Mouse (Mus musculus) Patski (cell line): Measurements from ENCODE around the gene Samd4. TPM values are rescaled to one million over a fixed set of nuclear protein-coding genes. Genes with fewer than 3 reads are reported as not detected.
"Not testable (repeated sequence)": the region's sequence is repeated elsewhere in the genome, so short reads cannot be mapped to it uniquely, and the experiment has no call there.

Experiments used
- ATAC-seq: fragments of 100-300 bp; one replicate; pipeline ENCODE4 v1.8.0; 2021
- CTCF ChIA-PET: fragments of 350-600 bp; sonication (Branson Sonifier 250); formaldehyde crosslinking; loops from one replicate; lab custom pipeline; 2022; ENCODE audit warnings: inconsistent platforms; lab: Charles Lee
- POLR2A ChIA-PET: fragments of 350-600 bp; sonication (Branson Sonifier 250); formaldehyde crosslinking; loops from one replicate; lab custom pipeline; 2022; ENCODE audit warnings: antibody characterized with exemption, inconsistent platforms; lab: Charles Lee
- DNase-seq: peaks from one replicate; pipeline ENCODE4 v3.0.0-alpha.2; 2011; ENCODE audit warnings: low read depth, low spot score
- H3K27me3 ChIP-seq: fragments of 371-371 bp; one replicate; pipeline ENCODE4 v1.5.1; 2021
- CTCF ChIP-seq: fragments of 100-300 bp; IDR thresholded peaks from one replicate; pipeline ENCODE4 v1.5.1; 2021
- in situ Hi-C: fragments of 300-500 bp; cut with MboI; formaldehyde crosslinking; loops from 3 replicates; pipeline ENCODE4 v1.11.1; 2018; ENCODE audit warnings: low pct_unique_long_range_greater_than_20kb, mixed read lengths
- polyA plus RNA-seq: library from polyadenylated mRNA; unstranded; gene quantifications from one replicate; pipeline ENCODE4 v1.2.3, GENCODE M21; 2021

Samd4 gene
- polyA plus RNA-seq, 1 experiment from 2014 or later: 27.8 TPM

- in situ Hi-C loops: loop anchor here (5.0 kb wide), 1 partner anchor 206 kb away; the partner anchor contains the start of gene Samd4
- POLR2A ChIA-PET: no interaction called here
- DNase-seq (no peak), ATAC-seq (no peak)
- H3K27me3 ChIP-seq: no peaks in the 10 kb centered on the region
- CTCF ChIA-PET: interaction anchor here (1.9 to 5.5 kb wide), 3 partner anchors 53 to 208 kb away, joined by 5 to 90 read pairs (median 6); partner anchors contain the start of gene Samd4
- TF ChIP-seq CTCF: no peak
Observed at GRCm38 (mm10) chr14:47088339-47088738, 205.7 kb downstream of the Samd4 start.

GRCm38 (mm10) chr14:47089153-47089552, 206.5 kb downstream of the Samd4 start:
- in situ Hi-C loops: loop anchor here (5.0 kb wide), 1 partner anchor 207 kb away; the partner anchor contains the start of gene Samd4
- TF ChIP-seq CTCF: no peak
- POLR2A ChIA-PET: interaction anchor here (0.6 kb wide), 1 partner anchor 255 kb away, joined by 3 read pairs; no protein-coding TSS in a partner anchor
- DNase-seq: no peak
- no peak for ATAC-seq
- no peaks in the 10 kb centered on the region for H3K27me3 ChIP-seq
- CTCF ChIA-PET: no interaction called here

DNA sequence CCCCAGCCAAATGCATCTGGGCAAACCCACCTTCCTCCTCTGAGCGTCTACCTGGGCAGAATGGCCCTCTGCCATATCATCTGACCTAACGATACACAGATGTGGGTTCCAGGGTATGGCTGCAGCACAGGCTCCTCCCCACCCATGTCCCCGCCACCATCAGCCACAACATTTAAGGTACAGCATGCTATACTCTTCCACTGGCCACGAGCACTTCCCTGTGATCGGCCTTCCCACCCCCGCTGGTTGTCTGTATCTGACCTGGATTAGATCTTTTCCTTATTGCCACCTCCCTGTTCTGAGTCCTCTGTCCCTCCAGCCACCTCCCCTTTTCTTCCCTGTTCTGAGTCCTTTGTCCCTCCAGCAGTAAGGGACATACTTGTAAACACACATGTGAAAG, 209.3 kb downstream of the Samd4 start:
- no peaks in the 10 kb centered on the region for H3K27me3 ChIP-seq
- POLR2A ChIA-PET: interaction anchor here (0.6 kb wide), 1 partner anchor 17 kb away, joined by 7 read pairs; no protein-coding TSS in a partner anchor
- no peak for ATAC-seq
- no peak for TF ChIP-seq CTCF
- CTCF ChIA-PET: no interaction called here
- in situ Hi-C loops: no loop called here
- DNase-seq: no peak

- DNase-seq: no peak
- ATAC-seq: no peak
- in situ Hi-C loops: no loop called here
- POLR2A ChIA-PET: no interaction called here
- H3K27me3 ChIP-seq: no peaks in the 10 kb centered on the region
- CTCF ChIA-PET: interaction anchor here (0.7 to 1.8 kb wide), 2 partner anchors 11 to 212 kb away, joined by 3 to 5 read pairs; no protein-coding TSS in a partner anchor
- no peak for TF ChIP-seq CTCF
Observed at GRCm38 (mm10) chr14:47093355-47093792, 210.7 kb downstream of the Samd4 start.

DNA sequence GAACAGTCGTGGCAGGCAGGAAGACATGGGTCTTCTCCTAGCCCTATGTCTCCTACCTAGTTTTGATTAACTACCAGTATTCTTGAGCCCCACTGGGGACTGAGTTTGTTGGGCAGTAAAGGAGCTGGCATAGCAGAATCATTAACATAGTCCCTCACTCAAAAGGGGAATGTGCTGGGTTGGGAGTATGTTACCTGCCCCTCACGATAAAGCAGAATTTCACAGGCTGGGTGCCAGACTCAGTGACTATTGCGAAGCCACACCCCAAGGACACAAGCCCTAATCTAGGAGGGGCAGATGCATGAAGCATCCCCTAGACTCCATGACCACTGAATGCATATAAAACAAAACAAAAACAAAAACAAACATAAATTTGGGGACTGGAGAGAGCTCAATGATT, 212.4 kb downstream of the Samd4 start:
- no peaks in the 10 kb centered on the region for H3K27me3 ChIP-seq
- ChIA-PET POLR2A (no interaction called here), CTCF (no interaction called here)
- DNase-seq (no peak), ATAC-seq (no peak)
- TF ChIP-seq CTCF: no peak
- in situ Hi-C loops: loop anchor here (5.0 kb wide), 1 partner anchor 152 kb away; no protein-coding TSS in a partner anchor

DNA sequence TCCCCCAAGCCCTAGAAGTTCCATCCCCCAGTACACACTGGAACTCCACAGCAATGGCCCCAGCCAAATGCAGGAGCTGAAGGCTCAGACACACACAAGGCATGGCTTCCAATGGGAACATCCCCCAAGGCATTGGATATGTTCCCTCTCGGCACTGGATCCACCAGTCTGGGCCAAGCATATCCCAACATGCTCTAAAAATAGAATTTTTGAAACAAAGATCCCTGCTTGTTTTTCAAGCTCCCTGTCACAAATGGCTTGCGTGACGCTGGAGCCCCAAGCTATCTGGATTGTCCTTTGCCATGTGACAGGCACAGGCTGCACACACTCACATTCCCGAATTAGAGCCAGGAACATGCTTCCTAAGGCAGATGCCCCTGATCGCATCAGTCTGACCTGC, 213.7 kb downstream of the Samd4 start:
- in situ Hi-C loops: loop anchor here (5.0 kb wide), 1 partner anchor 151 kb away; no protein-coding TSS in a partner anchor
- no peak for DNase-seq
- ChIA-PET CTCF (interaction anchor here (1.9 kb wide), 1 partner anchor 9 kb away, joined by 8 read pairs; no protein-coding TSS in a partner anchor), POLR2A (no interaction called here)
- ATAC-seq: no peak
- no peak for TF ChIP-seq CTCF
- no peaks in the 10 kb centered on the region for H3K27me3 ChIP-seq

- POLR2A ChIA-PET: interaction anchor here (0.6 kb wide), 1 partner anchor 252 kb away, joined by 3 read pairs; no protein-coding TSS in a partner anchor
- ATAC-seq: no peak
Observed at GRCm38 (mm10) chr14:47104246-47105173, 221.9 kb downstream of the Samd4 start.

DNA sequence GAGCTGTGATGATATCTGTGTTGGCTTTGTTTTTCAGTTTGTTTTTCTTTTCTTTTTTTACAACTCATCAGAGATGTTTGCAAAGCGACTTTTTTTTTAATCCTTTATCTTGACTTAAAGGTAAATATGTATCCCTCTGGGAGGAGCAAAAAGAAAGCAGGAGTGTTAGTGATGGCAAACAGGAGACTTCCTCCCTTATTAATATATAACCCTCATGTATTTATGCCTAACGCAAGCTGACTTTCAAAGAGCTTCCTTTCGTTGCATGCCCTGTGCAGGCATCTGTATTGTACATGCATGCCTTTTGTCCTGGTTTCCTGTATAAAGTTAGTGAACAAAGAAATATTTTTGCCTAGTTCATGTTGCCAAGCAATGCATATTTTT, 222.5 kb downstream of the Samd4 start:
- in situ Hi-C loops: no loop called here
- ChIA-PET POLR2A (interaction anchor here (0.6 kb wide), 1 partner anchor 252 kb away, joined by 3 read pairs; no protein-coding TSS in a partner anchor), CTCF (interaction anchor here (1.0 kb wide), 1 partner anchor 18 kb away, joined by 3 read pairs; no protein-coding TSS in a partner anchor)
- no peaks in the 10 kb centered on the region for H3K27me3 ChIP-seq
- TF ChIP-seq CTCF: no peak
- no peak for DNase-seq
- ATAC-seq: no peak

More at GRCm38 (mm10) chr14:47104246-47105173, 221.9 kb downstream of the Samd4 start:
- CTCF ChIA-PET: interaction anchor here (1.0 to 1.2 kb wide), 2 partner anchors 11 to 18 kb away, joined by 3 read pairs; no protein-coding TSS in a partner anchor
- DNase-seq: no peak
- in situ Hi-C loops: no loop called here
- H3K27me3 ChIP-seq: no peaks in the 10 kb centered on the region
- no peak for TF ChIP-seq CTCF

GRCm38 (mm10) chr14:47105755-47106154, 223.1 kb downstream of the Samd4 start:
- ChIA-PET POLR2A (no interaction called here), CTCF (interaction anchor here (1.0 kb wide), 1 partner anchor 19 kb away, joined by 3 read pairs; no protein-coding TSS in a partner anchor)
- no peak for DNase-seq
- no peak for ATAC-seq
- H3K27me3 ChIP-seq: no peaks in the 10 kb centered on the region
- no peak for TF ChIP-seq CTCF
- in situ Hi-C loops: no loop called here

- DNase-seq (no peak), ATAC-seq (no peak)
- TF ChIP-seq CTCF: no peak
- ChIA-PET POLR2A (no interaction called here), CTCF (interaction anchor here (0.8 kb wide), 1 partner anchor 226 kb away, joined by 3 read pairs; no protein-coding TSS in a partner anchor)
- in situ Hi-C loops: no loop called here
- no peaks in the 10 kb centered on the region for H3K27me3 ChIP-seq
Observed at GRCm38 (mm10) chr14:47107461-47107860, 224.8 kb downstream of the Samd4 start.

DNA sequence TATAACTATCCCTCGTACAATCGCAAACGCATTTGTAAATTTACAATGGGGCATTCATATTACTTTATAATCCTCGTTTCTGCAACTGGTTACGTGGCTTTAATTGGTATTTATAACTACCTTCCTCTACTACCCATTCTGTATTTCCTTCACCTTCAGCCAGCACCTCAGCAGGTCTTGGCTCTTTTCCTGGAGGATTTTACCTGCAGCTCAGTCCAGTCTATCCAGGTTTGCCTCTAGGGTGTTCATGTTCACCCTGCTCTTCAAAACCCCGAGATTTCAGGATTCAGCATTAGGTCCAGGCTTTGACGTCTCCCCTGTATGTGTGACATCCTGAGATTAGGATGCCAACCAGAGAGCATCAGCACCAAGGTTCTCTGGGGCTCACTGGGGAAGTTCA, 227.7 kb downstream of the Samd4 start:
- DNase-seq, H3K27me3 ChIP-seq, POLR2A ChIA-PET, ATAC-seq, in situ Hi-C loops: not testable (repeated sequence)
- CTCF ChIA-PET: interaction anchor here (0.7 kb wide), 1 partner anchor 128 kb away, joined by 3 read pairs; no protein-coding TSS in a partner anchor
